Mouse (Mus musculus) lung, adult 2 months (tissue): ENCODE data around the gene Atf6b. TPM values are rescaled to one million over a fixed set of nuclear protein-coding genes. Genes with fewer than 3 reads are reported as not detected.
A peak's percentile ranks its signal among the peaks of the same experiment; 100 is the strongest.

ENCODE experiments used
- DNase-seq: peaks from one replicate; pipeline ENCODE4 v3.0.0; 2022
- H3K4me1 ChIP-seq: fragments of 200-500 bp; 2 replicates; pipeline ENCODE4 v1.6.1; 2011; ENCODE audit warnings: low read length; ENCODE audit not compliant: control insufficient read depth, insufficient read depth
- H3K4me3 ChIP-seq: fragments of 200-500 bp; replicated peaks from 2 replicates; pipeline ENCODE3; 2011; ENCODE audit warnings: low read depth, mild to moderate bottlenecking, control low read depth, low read length; ENCODE audit errors: extremely low read depth
- CTCF ChIP-seq: fragments of 200-500 bp; IDR thresholded peaks from 2 replicates; pipeline ENCODE4 v1.5.1; 2011; ENCODE audit warnings: mild to moderate bottlenecking, low read length, control low read depth; ENCODE audit not compliant: insufficient read depth
- POLR2A ChIP-seq: fragments of 200-500 bp; IDR thresholded peaks from 2 replicates; pipeline ENCODE4 v1.6.1; 2011; ENCODE audit warnings: low read depth, mild to moderate bottlenecking, control low read depth, low read length, borderline replicate concordance; ENCODE audit errors: extremely low read depth
- WGBS: fragments of 180-500 bp; shearing (Covaris S2); methylation state at CpG from one replicate; pipeline ENCODE4 v1.1.7; 2018; 5-methylcytosine and 5-hydroxymethylcytosine counted together
- polyA plus RNA-seq: library from polyadenylated mRNA; depleted of rRNA; stranded (reverse); fragments of >200 nt; gene quantifications from 2 replicates; pipeline ENCODE4 v1.2.3, GENCODE M21; 2012

Gene Atf6b
- polyA plus RNA-seq, 1 experiment, result 81.8 TPM

DNA sequence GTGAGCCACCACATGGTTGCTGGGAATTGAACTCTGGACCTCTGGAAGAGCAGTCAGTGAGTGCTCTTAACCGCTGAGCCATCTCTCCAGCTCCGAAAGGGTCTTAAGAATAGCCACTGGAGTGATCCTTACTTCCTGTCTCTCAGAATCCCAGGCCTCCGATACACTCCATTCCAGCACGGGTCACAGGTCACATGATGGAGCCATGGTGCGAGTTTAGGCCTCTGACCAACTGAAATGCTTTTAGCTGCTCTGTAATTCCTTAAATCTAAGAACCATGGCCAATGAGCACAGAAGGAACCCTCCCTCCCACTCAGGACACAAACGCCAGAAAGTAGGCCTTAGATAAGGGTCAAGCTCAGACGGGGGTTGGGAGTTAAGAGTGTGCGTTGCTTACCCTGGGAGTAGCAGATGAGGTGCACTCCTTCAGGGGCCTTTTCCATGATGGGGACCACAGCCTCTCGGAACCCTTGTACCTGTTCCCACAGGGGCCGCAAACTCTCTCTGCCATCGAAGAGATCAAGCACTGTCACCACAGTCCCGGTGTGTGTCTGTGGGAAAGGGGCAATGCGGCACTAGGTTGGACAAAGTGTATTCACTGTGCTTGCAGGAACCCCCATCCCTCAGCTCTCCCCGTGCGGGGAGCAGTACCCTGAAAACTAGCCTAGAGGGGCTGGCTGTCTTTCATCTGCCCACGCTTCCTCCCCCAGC, 20.7 kb upstream of the Atf6b start:
- WGBS, result 55% methylated on average over 16 of the region's 16 CpGs
- H3K4me3 ChIP-seq, result peak overlapping the region; percentile 83
- no peak for DNase-seq
- no peak for TF ChIP-seq CTCF
- no peak for TF ChIP-seq POLR2A
- H3K4me1 ChIP-seq, result peaks cover 9% of the 10 kb centered on the region

DNA sequence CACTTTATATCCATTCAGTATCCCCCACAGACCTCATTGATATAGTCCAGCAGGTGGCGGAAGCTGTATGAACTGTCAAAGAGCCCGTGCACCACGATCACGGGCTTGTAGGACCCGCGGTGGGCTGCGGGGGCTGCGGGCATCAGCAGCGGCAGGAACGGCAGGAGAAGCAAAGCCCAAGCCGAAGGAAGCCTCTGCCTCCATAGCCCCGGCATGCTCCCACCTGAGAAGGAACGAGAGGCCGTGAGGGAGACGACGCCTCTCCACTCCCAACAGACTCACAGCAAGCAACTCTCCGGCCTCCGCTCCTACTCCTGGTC, 20.2 kb upstream of the Atf6b start:
- no peak for TF ChIP-seq POLR2A
- TF ChIP-seq CTCF, result no peak
- no peak for DNase-seq
- H3K4me1 ChIP-seq, result peaks cover 14% of the 10 kb centered on the region
- under 1% methylated on average over 18 of the region's 18 CpGs for WGBS
- peak overlapping the region; percentile 83 for H3K4me3 ChIP-seq

DNA sequence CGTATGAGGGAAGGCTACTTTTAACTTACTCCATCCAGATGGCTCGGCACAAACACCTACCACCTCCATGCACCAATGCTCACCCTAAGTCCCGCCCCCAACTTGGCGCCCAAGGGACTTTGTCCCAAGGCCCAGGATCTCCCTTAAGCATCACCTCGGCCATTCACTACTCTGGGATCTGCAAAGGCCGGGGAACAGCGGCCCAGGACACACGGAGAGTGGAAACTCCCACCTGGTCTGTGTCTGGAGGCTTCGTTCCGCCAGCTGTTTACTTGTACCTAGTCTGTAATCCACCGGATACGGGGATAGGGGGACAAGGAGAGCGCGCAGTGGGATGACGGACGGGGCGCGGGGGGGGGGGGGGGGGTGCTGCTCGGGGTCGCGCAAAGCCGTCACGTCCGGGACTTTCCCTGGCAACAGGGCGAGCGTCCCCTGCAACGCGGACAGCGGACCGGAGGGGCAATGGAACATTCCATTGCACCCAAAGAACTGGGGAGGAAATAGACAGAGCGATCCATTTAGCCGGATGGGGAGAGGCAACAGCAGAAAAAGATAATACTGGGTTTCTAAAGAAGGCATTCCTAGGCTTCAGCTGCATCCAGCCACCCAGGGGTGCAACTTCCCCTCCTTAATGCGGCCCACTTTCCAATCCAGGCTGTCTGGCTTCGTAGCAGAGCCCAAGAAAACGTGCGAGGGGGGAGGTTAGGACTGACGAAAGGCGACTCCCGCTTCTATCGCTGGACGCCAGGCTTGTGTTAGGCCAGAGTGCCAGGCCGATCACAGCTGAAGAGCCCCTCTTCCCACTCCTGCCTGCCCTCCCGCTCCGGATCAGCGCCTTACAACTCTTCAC, 19.6 kb upstream of the Atf6b start:
- WGBS, result under 1% methylated on average over 45 of the region's 45 CpGs
- TF ChIP-seq POLR2A, result peak; percentile 80; the same call in 1 of the 2 replicates
- TF ChIP-seq CTCF, result no peak
- peak; percentile 77 for DNase-seq

DNA sequence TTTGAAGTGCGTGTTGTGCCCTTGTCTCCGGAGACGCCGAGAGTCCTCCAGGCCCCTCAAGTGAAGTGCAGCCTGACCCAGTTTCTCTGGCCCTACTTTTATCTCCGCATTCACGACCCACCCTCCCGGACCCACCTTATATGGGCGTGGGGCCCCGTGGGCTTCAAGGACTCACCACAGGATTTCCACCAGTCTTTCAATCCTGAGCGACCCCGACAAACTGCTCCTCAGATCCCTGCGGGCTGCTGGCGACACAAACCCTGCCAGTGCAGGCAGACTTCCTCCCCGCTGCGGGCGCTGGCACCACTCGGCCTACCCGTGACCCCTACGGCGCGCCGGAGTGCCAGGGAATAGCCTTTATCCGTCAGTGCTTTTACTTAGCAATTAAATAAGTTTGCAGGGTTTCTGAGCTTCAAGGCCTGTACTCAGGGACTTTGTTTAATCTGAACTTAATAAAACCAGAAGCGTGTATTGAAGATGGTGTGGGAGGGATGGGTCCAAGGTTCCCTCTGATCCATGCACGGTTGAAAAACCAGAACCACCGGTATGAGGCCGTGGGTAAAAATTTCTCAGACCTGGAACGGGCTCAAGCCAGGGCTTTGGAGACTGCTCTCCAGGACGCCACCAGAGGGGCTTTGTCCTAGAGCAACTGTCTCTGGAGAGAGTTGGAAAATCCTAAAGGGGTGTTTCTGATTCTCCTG, 18.9 kb upstream of the Atf6b start, which contains the start of gene Ppt2:
Ppt2 (minus strand) TSS at position 568 of the 701 bp plus-strand sequence.
- WGBS, result 3% methylated on average over 29 of the region's 29 CpGs
- H3K4me3 ChIP-seq, result peak within 1 kb of the TSS; percentile 83
- H3K4me1 ChIP-seq, result peaks cover 15% of the 10 kb centered on the region
- TF ChIP-seq POLR2A (no peak), CTCF (no peak)
- DNase-seq, result no peak

More for the DNA sequence above, 19.6 kb upstream of the Atf6b start:
- Histone ChIP-seq H3K4me3 (peak overlapping the region; percentile 83), H3K4me1 (peaks cover 15% of the 10 kb centered on the region)

DNA sequence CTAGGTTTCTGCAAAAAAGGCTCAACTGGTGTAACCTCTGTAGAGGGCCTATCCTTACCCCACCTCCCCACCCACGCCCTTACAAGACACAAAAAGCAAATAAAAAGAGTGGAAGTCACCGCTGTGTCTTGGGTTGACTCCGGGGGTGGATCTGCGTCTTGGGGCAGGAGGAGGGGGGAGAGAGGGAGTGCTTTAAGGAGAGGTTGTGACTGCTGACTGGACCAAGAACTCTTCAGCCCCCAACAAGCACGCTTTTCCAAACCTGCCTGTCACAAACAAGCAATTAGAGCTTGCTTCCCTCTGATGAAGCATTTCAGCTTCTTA, 18.3 kb upstream of the Atf6b start:
- no peak for TF ChIP-seq CTCF
- TF ChIP-seq POLR2A, result no peak
- Histone ChIP-seq H3K4me3 (no peak overlapping the region), H3K4me1 (peaks cover 15% of the 10 kb centered on the region)
- no peak for DNase-seq
- WGBS, result 46% methylated on average over 5 of the region's 5 CpGs

DNA sequence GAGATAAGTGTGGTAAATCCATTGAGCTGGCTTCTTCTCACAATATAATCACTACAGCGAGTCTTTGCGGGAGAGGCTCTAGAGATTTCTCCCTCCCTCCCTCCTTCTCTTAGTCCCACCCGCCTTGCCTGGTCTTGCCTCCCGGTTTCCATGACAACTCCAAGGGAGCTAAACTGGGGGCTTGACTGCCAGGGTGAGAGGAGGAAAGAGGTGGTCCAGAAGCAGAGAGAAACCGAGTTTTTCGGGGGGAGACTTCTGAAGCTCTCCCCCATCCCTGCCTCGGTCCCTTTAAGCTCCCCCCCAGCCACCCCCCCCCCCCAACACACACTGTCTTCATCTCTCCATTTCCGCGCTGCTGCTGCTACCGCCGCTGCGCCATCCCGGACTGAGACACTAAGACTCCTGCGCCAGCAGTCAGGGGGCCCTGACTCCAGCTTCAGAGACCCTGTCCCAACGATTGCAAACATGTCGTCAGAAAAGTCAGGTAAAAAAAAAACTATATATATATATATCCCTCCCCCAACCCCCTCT, 17.7 kb upstream of the Atf6b start, which contains the start of gene Prrt1:
Prrt1 (plus strand) TSS at position 313 of the 531 bp plus-strand sequence.
- TF ChIP-seq POLR2A, result peak; percentile 28; the same call in 1 of the 2 replicates
- TF ChIP-seq CTCF, result no peak
- no peak for DNase-seq
- WGBS, result 16% methylated on average over 16 of the region's 16 CpGs
- peak within 1 kb of the TSS; percentile 24 for H3K4me3 ChIP-seq
- peaks cover 15% of the 10 kb centered on the region for H3K4me1 ChIP-seq

DNA sequence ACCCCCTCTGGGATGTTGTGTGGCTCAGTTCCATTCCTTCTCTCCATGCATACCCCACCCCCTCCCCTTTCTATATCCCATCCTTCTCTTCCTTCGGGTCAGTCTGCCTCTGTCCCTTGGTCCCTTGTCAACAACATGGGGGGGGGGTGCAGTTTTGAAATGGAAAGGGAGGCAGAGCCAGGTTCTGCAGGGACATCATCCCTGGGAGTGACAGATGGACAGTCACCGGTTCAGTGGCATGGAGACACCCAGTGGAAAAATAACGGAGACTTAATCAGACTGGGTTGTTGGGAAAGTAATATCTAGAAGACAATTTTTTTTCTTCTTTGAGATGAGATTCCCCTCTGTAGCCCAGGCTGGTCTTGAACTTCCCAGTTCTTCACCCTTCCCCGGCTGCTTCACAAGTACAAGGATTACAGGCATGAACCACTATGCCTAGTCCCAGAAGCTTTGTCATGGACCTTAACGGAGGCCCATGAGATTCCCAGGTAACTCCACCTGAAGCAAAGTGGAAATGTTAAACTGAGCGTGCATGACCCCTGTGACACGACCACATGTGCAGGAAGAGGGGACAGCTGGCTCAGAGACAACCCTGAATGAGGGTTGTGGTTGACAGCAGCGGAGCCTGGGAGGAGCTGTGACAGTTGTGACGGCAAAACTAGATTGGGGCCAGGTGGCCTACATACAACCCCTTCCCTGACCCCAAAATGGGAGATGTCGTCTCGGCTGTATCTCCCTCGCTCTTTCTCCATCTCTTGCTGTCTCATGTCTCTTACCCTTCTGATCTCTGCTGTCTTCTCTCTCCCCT, 16.9 kb upstream of the Atf6b start:
- WGBS, result 41% methylated on average over 12 of the region's 12 CpGs
- no peak for DNase-seq
- TF ChIP-seq CTCF (no peak), POLR2A (no peak)
- Histone ChIP-seq H3K4me1 (peaks cover 15% of the 10 kb centered on the region), H3K4me3 (peak overlapping the region; percentile 24)

DNA sequence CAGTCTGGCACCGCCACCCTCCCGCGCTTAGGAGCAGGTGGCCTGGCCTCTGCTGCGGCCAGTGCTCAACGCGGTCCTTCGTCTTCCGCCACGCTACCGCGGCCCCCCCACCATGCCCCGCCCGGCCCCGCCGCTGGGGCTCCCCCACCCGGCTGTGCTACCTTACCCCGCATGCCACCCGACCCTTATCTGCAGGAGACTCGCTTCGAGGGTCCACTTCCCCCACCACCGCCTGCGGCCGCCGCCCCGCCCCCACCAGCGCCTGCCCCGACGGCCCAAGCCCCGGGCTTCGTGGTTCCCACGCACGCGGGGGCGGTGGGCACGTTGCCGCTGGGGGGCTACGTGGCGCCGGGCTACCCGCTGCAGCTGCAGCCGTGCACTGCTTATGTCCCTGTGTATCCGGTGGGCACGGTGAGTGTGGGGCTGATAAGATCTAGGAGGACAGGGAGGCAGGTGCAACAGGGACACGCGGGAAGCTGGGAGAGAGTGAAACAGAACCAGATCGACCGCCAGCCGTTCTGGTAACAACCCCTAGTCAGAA, 16.1 kb upstream of the Atf6b start:
- Histone ChIP-seq H3K4me3 (no peak overlapping the region), H3K4me1 (peaks cover 15% of the 10 kb centered on the region)
- DNase-seq, result no peak
- TF ChIP-seq CTCF (no peak), POLR2A (no peak)
- 5% methylated on average over 41 of the region's 48 CpGs for WGBS
